Mouse (Mus musculus) lung, embryonic 14.5 days (tissue): ENCODE data around the gene Cers6. TPM values are rescaled to one million over a fixed set of nuclear protein-coding genes. Genes with fewer than 3 reads are reported as not detected.

ENCODE experiments used
- ATAC-seq: fragments of 200-750 bp; cut with Nextera tagmentation; 2 replicates; pipeline ENCODE4 v1.8.0; 2017; ENCODE audit warnings: mild to moderate bottlenecking, moderate TSS enrichment, moderate library complexity; ENCODE audit not compliant: insufficient read depth
- DNase-seq: peaks from one replicate; pipeline ENCODE4 v3.0.0-alpha.2; 2015
- H3K27ac ChIP-seq: fragments of 300-500 bp; sonication (generic); 2 replicates; pipeline ENCODE4 v1.5.1; 2014; ENCODE audit warnings: low read depth, mild to moderate bottlenecking, moderate library complexity
- H3K27me3 ChIP-seq: fragments of 300-500 bp; sonication (generic); 2 replicates; pipeline ENCODE4 v1.6.1; 2014; ENCODE audit warnings: low read length, control low read depth; ENCODE audit not compliant: insufficient read depth
- H3K36me3 ChIP-seq: fragments of 300-500 bp; sonication (generic); 2 replicates; pipeline ENCODE4 v1.6.1; 2014; ENCODE audit warnings: control low read depth; ENCODE audit not compliant: insufficient read depth
- H3K4me1 ChIP-seq: fragments of 300-500 bp; sonication (generic); 2 replicates; pipeline ENCODE4 v1.6.1; 2014; ENCODE audit warnings: antibody characterized with exemption, control low read depth; ENCODE audit not compliant: insufficient read depth
- H3K4me2 ChIP-seq: fragments of 300-500 bp; sonication (generic); 2 replicates; pipeline ENCODE4 v1.6.1; 2014; ENCODE audit warnings: mild to moderate bottlenecking
- H3K4me3 ChIP-seq: fragments of 300-500 bp; sonication (generic); 2 replicates; pipeline ENCODE4 v1.5.1; 2014; ENCODE audit warnings: low read depth, low read length
- H3K9ac ChIP-seq: fragments of 300-500 bp; sonication (generic); 2 replicates; pipeline ENCODE4 v1.6.1; 2014
- H3K9me3 ChIP-seq: fragments of 300-500 bp; sonication (generic); 2 replicates; pipeline ENCODE4 v1.6.1; 2016; ENCODE audit warnings: low read depth, low read length, control low read depth
- CTCF ChIP-seq: IDR thresholded peaks from 2 replicates; pipeline ENCODE4 v1.5.1; 2016; ENCODE audit warnings: antibody characterized with exemption, low read depth
- WGBS: fragments of 180-500 bp; shearing (Covaris S2); extraction: QIAGEN DNeasy Blood & Tissue Kit; methylation state at CpG from one replicate; pipeline ENCODE4 v1.1.7; 2014; 5-methylcytosine and 5-hydroxymethylcytosine counted together
- polyA plus RNA-seq: library from polyadenylated mRNA; unstranded; fragments of >200 nt; fragmentation: Nextera tagmentation; extraction: Ambion mirVana; gene quantifications from 2 replicates; pipeline ENCODE4 v1.2.1, GENCODE M21; 2014

The Cers6 gene
- polyA plus RNA-seq, 1 experiment from 2014 or later: 26.2 TPM

DNA sequence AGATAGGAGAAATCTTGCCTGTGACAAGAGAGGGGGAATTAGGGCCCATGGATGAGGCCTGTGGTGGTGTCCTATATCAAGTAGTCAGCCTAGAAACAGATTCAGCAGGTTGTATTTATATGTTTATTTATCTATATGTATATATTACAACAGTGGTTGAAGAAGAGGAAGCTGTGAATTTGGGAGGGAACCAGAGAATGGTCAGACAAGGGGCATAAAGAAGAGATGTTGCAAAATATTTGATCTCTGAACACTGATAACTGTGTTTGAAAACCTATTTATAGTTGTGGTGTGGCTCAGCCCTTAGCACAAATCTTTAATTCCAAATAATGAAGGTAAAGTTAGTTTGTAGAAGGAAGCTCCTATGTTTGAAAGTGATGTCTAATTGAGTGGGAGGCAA is 134.5 kb downstream of the Cers6 start:
- Histone ChIP-seq H3K4me1 (no peaks in the 10 kb centered on the region), H3K27ac (no peak overlapping the region), H3K36me3 (no peaks in the 10 kb centered on the region), H3K9ac (no peak overlapping the region), H3K4me2 (no peak overlapping the region), H3K9me3 (no peaks in the 10 kb centered on the region), H3K27me3 (no peaks in the 10 kb centered on the region), H3K4me3 (no peak overlapping the region)
- TF ChIP-seq CTCF: no peak
- ATAC-seq (no peak), DNase-seq (no peak)

DNA sequence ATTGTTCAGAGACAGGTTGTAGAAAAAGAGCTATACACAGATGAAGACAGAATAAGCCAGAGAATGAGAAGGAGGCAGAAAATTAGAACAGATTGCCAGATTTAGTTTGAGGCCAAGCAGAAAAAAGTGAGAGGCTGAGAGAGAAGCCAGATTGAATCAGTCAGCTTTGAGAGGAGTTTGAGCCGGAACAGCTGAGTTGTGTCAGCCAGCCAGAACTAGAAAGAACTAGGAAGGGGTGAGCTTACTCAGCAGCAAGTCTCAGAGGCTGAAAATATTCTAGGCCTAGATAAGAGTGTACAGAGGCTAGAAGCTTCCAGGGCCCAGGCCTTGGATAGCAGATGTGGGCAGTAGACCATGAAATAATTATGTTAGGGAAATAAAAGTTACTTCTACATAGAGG is 135.0 kb downstream of the Cers6 start:
- no peak overlapping the region for H3K9ac ChIP-seq
- DNase-seq (peak; percentile 52), ATAC-seq (peak; percentile 49; the same call in 1 of the 2 replicates)
- H3K9me3 ChIP-seq: no peaks in the 10 kb centered on the region
- no peak overlapping the region for H3K4me3 ChIP-seq
- H3K27ac ChIP-seq: no peak overlapping the region
- H3K27me3 ChIP-seq: no peaks in the 10 kb centered on the region
- no peak overlapping the region for H3K4me2 ChIP-seq
- H3K4me1 ChIP-seq: no peaks in the 10 kb centered on the region
- WGBS: 75% methylated on average over 1 of the region's 1 CpGs
- H3K36me3 ChIP-seq: no peaks in the 10 kb centered on the region
- no peak for TF ChIP-seq CTCF

DNA sequence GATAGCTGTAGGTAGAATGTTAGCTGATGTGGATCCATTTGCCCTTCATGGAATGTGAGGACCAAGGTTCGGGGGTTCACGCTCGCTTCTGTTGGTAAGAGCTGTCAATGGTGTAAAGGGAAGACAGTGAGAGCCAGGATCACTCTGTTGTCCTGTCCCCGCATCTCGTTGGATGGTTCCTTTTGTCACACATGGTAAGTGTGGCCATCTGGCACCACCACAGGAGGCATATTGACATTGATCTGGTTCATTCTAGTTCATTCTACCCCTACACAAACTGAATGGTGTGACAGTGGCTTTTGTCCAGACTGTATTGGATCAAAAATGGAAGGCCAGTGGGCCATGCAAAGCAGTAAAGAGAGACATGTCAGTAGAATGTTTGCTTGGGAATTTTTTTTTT is 142.8 kb downstream of the Cers6 start:
- Histone ChIP-seq H3K27ac (no peak overlapping the region), H3K27me3 (no peaks in the 10 kb centered on the region), H3K36me3 (no peaks in the 10 kb centered on the region), H3K4me2 (no peak overlapping the region), H3K4me3 (no peak overlapping the region), H3K9me3 (no peaks in the 10 kb centered on the region), H3K4me1 (no peaks in the 10 kb centered on the region), H3K9ac (no peak overlapping the region)
- WGBS: 89% methylated on average over 5 of the region's 5 CpGs
- DNase-seq: no peak
- no peak for TF ChIP-seq CTCF
- no peak for ATAC-seq

DNA sequence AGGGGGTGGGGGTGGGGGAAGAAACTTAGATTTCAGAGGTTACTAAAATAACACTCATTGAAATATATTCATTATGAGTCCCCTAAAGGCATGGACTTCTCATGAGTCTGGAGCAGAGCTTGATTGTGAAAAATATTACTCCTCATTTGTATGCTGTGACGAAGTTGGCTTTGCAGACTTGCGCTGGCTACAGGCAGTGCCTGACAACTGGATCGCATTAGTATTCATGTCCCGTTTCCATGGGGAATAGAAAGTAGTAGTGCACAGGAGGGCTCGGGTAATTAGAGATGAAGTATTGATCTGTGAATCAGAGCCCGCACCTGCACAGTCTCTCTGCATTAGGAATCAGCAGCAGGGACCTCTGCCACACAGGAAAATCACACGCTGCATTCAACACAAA is 150.2 kb downstream of the Cers6 start:
- no peak for DNase-seq
- no peaks in the 10 kb centered on the region for H3K36me3 ChIP-seq
- 79% methylated on average over 7 of the region's 7 CpGs for WGBS

DNA sequence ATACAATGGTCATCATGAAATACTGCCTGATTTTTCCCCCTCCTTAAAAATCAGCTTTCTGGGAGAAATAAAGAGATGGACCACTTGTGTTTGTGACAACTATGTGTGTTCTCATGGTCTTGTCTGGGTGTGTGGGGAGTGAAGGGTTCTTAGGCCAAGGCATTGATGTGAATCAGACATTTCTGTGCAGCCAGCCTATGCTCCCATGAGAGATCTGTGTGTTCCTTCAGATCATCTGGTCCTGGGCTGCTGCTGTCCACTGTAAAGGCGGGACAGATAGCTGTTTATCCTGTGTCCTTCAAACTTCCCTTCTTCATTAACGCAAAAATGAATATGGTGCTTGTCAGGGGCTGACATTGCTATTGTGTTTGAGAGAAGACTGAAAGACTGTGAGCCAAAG is 150.6 kb downstream of the Cers6 start:
- H3K4me1 ChIP-seq: no peaks in the 10 kb centered on the region
- no peak for DNase-seq
- no peak overlapping the region for H3K4me3 ChIP-seq
- no peak for ATAC-seq
- no peaks in the 10 kb centered on the region for H3K9me3 ChIP-seq
- no peak overlapping the region for H3K9ac ChIP-seq
- 61% methylated on average over 2 of the region's 2 CpGs for WGBS
- TF ChIP-seq CTCF: no peak
- no peak overlapping the region for H3K27ac ChIP-seq
- H3K36me3 ChIP-seq: no peaks in the 10 kb centered on the region
- H3K4me2 ChIP-seq: no peak overlapping the region
- H3K27me3 ChIP-seq: no peaks in the 10 kb centered on the region

More for the DNA sequence above, 150.2 kb downstream of the Cers6 start:
- H3K27ac ChIP-seq: no peak overlapping the region
- no peak overlapping the region for H3K4me3 ChIP-seq
- TF ChIP-seq CTCF: no peak
- H3K4me1 ChIP-seq: no peaks in the 10 kb centered on the region
- no peaks in the 10 kb centered on the region for H3K9me3 ChIP-seq
- H3K4me2 ChIP-seq: no peak overlapping the region
- no peaks in the 10 kb centered on the region for H3K27me3 ChIP-seq
- no peak for ATAC-seq
- no peak overlapping the region for H3K9ac ChIP-seq

DNA sequence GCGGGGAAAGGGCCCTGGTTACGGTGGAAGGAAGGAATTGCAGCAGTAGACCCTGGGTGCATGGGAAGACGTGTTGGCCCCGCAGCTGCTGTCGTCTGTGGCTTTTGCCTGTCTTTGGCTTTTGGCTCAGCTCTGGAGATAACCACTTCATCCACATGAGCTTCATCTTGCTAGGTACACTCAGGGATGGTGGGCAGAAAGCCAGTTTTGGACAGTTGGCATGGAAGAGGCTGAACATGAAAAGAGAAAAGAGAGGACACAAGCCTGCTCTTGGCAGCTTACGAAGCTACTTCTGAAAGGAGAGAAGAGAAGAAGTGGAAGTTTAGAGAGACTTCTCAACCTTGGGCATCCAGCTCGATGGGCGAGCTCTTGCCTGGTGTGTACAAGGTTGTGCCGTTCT is 153.0 kb downstream of the Cers6 start:
- DNase-seq: no peak
- H3K9ac ChIP-seq: no peak overlapping the region
- WGBS: 93% methylated on average over 9 of the region's 9 CpGs
- no peaks in the 10 kb centered on the region for H3K27me3 ChIP-seq
- no peaks in the 10 kb centered on the region for H3K4me1 ChIP-seq
- no peaks in the 10 kb centered on the region for H3K36me3 ChIP-seq
- no peak overlapping the region for H3K4me2 ChIP-seq
- no peak for ATAC-seq
- H3K27ac ChIP-seq: no peak overlapping the region
- TF ChIP-seq CTCF: no peak
- H3K9me3 ChIP-seq: no peaks in the 10 kb centered on the region
- no peak overlapping the region for H3K4me3 ChIP-seq

DNA sequence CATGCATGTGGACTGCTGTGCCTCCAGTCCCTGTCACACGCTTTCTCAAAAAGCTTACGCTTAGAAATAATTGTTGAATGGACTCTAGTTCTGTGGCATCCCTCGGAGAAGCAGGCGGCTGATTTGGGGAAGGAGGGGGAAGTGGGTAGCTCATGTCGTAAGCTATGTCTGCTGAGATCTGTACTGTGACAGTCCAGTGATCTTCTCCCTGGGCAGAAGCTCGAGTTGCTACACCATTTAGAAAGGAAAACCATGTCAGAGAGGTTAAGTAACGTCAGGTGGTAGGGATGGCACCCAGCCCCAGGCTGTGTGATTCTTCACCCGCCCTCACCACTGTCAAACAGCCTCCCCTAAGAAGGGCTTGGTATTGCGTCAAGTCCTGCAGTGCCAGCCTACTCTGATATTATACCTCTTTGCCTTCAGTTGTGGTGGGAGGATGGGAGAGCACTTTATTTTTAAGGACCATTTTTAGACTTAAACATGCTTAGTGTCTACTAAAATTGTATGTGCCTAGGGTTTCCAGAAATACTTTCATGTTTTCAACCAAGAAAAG is 154.0 kb downstream of the Cers6 start:
- ATAC-seq: no peak

DNA sequence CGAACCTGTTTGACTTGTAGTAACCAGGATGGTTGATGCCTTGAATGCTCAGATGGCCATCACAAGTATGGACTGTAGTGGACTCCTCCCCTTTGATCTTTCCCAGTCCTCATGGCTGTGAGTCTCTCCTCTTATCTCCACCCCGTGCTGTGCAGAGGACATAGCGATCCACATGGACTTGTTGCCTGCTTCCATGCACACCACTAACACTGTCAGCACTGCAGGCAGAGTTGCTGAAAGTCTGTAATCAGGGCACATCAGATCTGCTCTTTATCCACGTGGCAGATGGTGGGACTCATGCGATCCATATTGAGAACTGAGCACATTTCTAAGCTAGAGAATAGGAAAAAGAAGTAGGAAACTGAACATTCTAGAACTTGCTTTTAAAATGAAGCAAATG is 154.6 kb downstream of the Cers6 start:
- no peak for TF ChIP-seq CTCF
- Histone ChIP-seq H3K36me3 (no peaks in the 10 kb centered on the region), H3K27me3 (no peaks in the 10 kb centered on the region), H3K27ac (no peak overlapping the region), H3K4me1 (no peaks in the 10 kb centered on the region), H3K4me2 (no peak overlapping the region), H3K4me3 (no peak overlapping the region), H3K9me3 (no peaks in the 10 kb centered on the region), H3K9ac (no peak overlapping the region)
- WGBS: 73% methylated on average over 5 of the region's 5 CpGs
- ATAC-seq: no peak
- DNase-seq: no peak

More for the DNA sequence above, 154.0 kb downstream of the Cers6 start:
- WGBS: 79% methylated on average over 9 of the region's 9 CpGs
- no peaks in the 10 kb centered on the region for H3K27me3 ChIP-seq
- H3K9me3 ChIP-seq: no peaks in the 10 kb centered on the region
- no peaks in the 10 kb centered on the region for H3K36me3 ChIP-seq
- no peak for DNase-seq
- TF ChIP-seq CTCF: no peak
- no peaks in the 10 kb centered on the region for H3K4me1 ChIP-seq
- H3K4me2 ChIP-seq: no peak overlapping the region
- H3K4me3 ChIP-seq: no peak overlapping the region
- H3K27ac ChIP-seq: no peak overlapping the region
- no peak overlapping the region for H3K9ac ChIP-seq
